Mouse (Mus musculus): Measurements from ENCODE around the gene Acad11. TPM values are rescaled to one million over a fixed set of nuclear protein-coding genes. Genes with fewer than 3 reads are reported as not detected.

The Acad11 gene
- polyA plus RNA-seq, 1 experiment from 2014 or later, result 10.3 TPM

DNA sequence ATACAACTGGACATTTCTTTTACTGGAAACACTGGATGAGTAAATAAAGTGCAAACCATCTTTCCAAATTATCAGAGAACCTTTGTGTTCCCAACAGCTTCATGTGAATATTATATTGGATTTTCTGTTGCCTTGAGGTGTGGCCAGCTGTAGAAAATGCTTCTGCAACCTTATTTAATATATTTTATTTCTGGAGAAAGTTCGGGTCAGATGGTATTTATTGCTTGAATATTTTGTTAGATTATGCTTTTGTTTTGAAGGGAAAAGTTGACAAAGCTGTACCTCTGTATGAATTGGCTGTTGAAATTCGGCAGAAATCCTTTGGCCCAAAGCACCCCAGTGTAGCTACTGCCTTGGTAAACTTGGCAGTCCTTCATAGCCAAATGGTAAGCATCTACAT is 22.8 kb upstream of the Acad11 start, which contains the start of gene Gm28305:
Gm28305 (plus strand) TSS at position 301 of the 400 bp plus-strand sequence.
- Histone ChIP-seq H3K27ac (no peak within 1 kb of the TSS), H3K27me3 (no peaks in the 10 kb centered on the region), H3K36me3 (peaks cover 15% of the 10 kb centered on the region; the same call in 1 of the 2 replicates), H3K9ac (no peak within 1 kb of the TSS), H3K4me1 (replicated peaks) (0 out of 2 replicates have a peak, but pooled peaks cover 3% of the 10 kb centered on the region), H3K9me3 (replicated peaks) (no peaks in the 10 kb centered on the region), H3K4me2 (no peak within 1 kb of the TSS), H3K4me3 (no peak within 1 kb of the TSS)
- ATAC-seq (replicated peaks; ENCODE audit: insufficient number of reproducible peaks, insufficient read depth, low FRiP score, low read depth), result no peak
- 65% methylated on average over 2 of the region's 2 CpGs for WGBS

DNA sequence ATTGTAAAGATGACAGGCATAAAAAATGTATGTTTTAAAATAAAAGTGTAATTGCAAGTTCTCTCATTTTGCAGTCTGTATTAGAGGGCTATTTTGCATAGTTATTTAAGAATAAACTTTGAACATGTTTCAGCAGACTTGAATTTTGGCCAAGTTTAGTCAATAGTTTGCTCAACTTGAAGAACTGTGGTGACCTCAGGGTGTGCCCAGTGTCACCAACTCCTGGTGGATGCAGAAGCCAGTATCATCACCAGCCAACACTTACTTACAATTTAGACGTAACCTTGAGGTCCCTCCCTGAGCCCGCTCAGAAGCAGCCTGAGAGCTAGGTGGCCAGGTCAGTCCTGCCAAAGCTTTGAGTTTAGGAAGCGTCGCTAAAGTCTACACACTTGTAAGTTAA is 19.5 kb upstream of the Acad11 start:
- Histone ChIP-seq H3K4me1 (replicated peaks) (no peaks in the 10 kb centered on the region), H3K27ac (no peak overlapping the region), H3K9ac (no peak overlapping the region), H3K27me3 (no peaks in the 10 kb centered on the region), H3K36me3 (peaks cover 35% of the 10 kb centered on the region), H3K4me3 (no peak overlapping the region), H3K9me3 (replicated peaks) (no peaks in the 10 kb centered on the region), H3K4me2 (no peak overlapping the region)
- ATAC-seq (replicated peaks; ENCODE audit: insufficient number of reproducible peaks, insufficient read depth, low FRiP score, low read depth), result no peak
- WGBS, result 81% methylated on average over 4 of the region's 4 CpGs

DNA sequence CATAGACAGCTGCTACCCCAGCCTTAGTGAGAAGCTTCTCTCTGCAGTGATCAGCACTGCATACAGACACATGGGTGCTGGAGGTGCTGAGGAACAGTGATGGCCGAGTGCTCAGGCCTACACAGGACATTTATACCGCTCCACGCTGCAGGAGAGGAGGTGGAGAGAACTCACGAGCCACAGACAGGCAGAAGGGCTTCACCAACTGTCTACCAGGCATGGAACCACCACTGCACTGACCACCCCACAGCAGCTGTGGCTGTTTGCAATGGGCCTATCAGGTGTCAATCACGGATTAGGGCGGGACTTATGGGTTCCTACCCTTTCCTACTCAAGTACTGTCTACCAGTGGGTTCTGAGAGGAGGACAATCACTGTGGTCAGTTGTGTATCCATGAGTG is 12.1 kb upstream of the Acad11 start:
- 95% methylated on average over 6 of the region's 6 CpGs for WGBS
- no peak for ATAC-seq (replicated peaks; ENCODE audit: insufficient number of reproducible peaks, insufficient read depth, low FRiP score, low read depth)
- no peak overlapping the region for H3K9ac ChIP-seq

DNA sequence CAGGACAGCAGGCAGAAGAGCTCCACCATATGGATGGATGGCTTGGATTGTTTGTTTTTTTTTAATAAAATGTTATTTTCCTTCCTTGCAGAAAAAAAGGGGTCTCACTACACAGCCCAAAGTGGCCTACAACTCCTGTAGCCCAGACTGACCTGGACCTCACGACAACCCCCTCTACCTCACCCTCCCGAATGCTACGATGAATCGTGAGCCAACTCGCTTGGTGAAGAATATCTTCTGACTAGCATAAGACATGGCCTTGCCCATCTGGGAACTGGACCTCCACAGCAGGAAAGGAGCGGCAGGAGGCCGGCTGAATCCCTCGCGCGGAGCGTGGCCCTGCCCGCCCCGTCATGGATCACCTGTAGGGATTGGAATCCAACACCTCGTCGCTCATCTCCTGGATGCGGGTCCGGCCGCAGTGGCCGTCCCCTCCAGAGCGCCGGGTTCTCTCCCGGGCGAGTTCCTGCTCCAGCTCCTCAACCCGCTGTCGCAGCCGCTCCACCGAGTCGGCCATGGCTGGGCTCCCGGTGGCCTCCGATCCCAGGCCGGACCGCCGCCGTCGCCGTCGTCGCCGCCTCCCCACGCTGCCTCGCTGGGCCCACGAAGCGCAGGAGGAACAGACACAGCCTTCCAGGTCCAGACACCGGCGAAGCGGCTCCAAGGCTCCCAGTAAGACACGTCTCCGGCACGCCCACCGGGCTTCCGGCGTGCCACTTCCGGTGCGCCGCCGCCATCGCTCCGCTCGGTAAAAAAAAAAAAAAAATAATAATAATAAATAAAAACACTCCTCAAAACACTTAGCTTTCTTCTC is 540 bp upstream of the Acad11 start, which contains the start of gene Uba5:
Uba5 (minus strand) TSS at position 705 of the 814 bp plus-strand sequence.
- peak within 1 kb of the TSS; percentile 84 for H3K4me3 ChIP-seq

More for the DNA sequence above, 12.1 kb upstream of the Acad11 start:
- H3K27ac ChIP-seq, result no peak overlapping the region
- H3K27me3 ChIP-seq, result no peaks in the 10 kb centered on the region
- H3K4me3 ChIP-seq, result no peak overlapping the region
- H3K4me2 ChIP-seq, result no peak overlapping the region
- H3K36me3 ChIP-seq, result peaks cover 95% of the 10 kb centered on the region
- H3K4me1 ChIP-seq (replicated peaks), result no peaks in the 10 kb centered on the region
- H3K9me3 ChIP-seq (replicated peaks), result no peaks in the 10 kb centered on the region

DNA sequence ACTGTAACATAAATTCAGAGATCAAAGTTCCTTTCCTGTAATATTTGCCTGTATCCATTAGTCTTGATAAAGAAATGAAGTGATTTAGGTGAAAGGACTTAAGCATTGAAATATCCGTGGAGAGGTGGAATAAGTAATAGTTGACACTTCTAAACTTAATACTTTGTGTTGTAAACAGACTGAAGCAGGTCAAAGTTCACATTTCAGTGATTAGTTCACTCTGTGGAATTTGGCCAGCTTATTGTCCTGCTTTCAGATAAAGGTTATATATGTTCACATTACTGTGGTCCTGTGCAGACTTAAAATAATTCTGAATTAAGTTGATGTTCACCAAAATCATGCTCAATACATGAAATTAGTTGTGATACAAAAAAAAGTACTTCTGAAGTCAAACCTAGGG is 1.4 kb downstream of the Acad11 start:
- ATAC-seq (replicated peaks; ENCODE audit: insufficient number of reproducible peaks, insufficient read depth, low FRiP score, low read depth), result no peak
- H3K27me3 ChIP-seq, result no peaks in the 10 kb centered on the region
- 21% methylated on average over 1 of the region's 1 CpGs for WGBS
- H3K4me1 ChIP-seq (replicated peaks), result peaks cover 19% of the 10 kb centered on the region
- H3K4me3 ChIP-seq, result no peak overlapping the region
- no peak overlapping the region for H3K4me2 ChIP-seq
- H3K9ac ChIP-seq, result no peak overlapping the region
- H3K36me3 ChIP-seq, result peaks cover 12% of the 10 kb centered on the region
- no peaks in the 10 kb centered on the region for H3K9me3 ChIP-seq (replicated peaks)
- no peak overlapping the region for H3K27ac ChIP-seq

More for the DNA sequence above, 540 bp upstream of the Acad11 start, which contains the start of gene Uba5:
- ATAC-seq (replicated peaks; ENCODE audit: insufficient number of reproducible peaks, insufficient read depth, low FRiP score, low read depth), result peak; percentile 76
- peak within 1 kb of the TSS; percentile 84 for H3K9ac ChIP-seq
- H3K4me1 ChIP-seq (replicated peaks), result peaks cover 19% of the 10 kb centered on the region
- H3K9me3 ChIP-seq (replicated peaks), result no peaks in the 10 kb centered on the region
- H3K27ac ChIP-seq, result peak within 1 kb of the TSS; percentile 78
- peak within 1 kb of the TSS; percentile 78 for H3K4me2 ChIP-seq
- peaks cover 20% of the 10 kb centered on the region for H3K36me3 ChIP-seq
- no peaks in the 10 kb centered on the region for H3K27me3 ChIP-seq
- WGBS, result under 1% methylated on average over 58 of the region's 59 CpGs

DNA sequence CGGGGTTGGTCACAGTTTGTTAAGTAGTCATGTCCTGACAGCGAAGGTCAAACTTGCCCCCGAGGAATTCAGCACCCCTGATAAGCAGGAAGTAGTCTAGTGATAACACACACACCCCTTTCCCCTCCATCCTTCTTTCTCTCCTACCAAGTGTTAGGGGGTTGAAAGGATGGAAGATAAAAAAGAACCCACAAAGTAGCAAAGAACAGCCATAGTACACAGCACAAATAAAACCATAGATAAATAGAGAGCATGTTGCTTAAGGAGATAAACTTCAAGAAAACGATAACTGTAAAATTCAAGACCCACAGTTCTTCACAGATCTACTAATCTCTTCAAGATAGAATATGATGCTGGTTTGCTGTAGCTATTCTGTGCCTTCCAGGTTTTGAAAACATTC is 7.1 kb downstream of the Acad11 start:
- Histone ChIP-seq H3K27ac (no peak overlapping the region), H3K9me3 (replicated peaks) (no peaks in the 10 kb centered on the region), H3K36me3 (no peaks in the 10 kb centered on the region), H3K9ac (no peak overlapping the region), H3K4me3 (no peak overlapping the region), H3K4me2 (no peak overlapping the region), H3K4me1 (replicated peaks) (no peaks in the 10 kb centered on the region), H3K27me3 (no peaks in the 10 kb centered on the region)
- ATAC-seq (replicated peaks; ENCODE audit: insufficient number of reproducible peaks, insufficient read depth, low FRiP score, low read depth), result no peak
- 37% methylated on average over 4 of the region's 4 CpGs for WGBS

DNA sequence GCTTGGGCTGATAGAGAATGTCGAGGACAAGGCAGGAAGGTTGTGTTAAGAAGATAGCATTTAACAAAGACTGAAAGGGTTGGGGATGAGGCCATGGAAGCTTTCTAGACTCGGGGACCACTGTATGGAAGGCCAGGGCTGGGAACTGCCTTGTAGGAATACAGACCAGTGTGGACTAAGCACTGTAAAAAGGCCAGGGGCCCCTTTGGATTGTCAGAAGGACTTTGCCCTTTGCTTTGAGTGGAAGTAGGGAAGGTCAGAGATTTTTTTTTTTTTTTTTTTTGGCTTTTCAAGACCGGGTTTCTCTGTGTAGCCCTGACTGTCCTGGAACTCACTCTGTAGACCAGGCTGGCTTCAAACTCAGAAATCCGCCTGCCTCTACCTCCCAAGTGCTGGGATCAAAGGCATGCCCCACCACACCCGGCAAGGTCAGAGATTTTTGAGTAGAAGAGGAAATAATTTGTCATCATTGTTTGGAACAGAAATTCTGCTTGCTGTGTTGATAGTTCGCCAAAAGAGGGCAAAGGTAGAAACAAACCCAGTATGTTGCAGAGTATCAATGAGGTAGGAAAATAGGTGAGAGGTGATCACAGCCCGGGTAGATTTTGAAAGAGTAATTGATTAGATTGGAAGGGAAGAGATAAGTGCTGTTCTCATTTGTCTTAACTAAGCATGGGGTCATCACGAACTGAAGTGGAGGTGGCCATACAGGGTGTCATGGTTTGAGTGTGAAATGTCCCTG is 7.9 kb downstream of the Acad11 start:
- WGBS, result 68% methylated on average over 8 of the region's 8 CpGs
- Histone ChIP-seq H3K4me1 (replicated peaks) (no peaks in the 10 kb centered on the region), H3K27ac (no peak overlapping the region), H3K27me3 (no peaks in the 10 kb centered on the region), H3K36me3 (no peaks in the 10 kb centered on the region), H3K9ac (no peak overlapping the region), H3K4me3 (no peak overlapping the region), H3K4me2 (no peak overlapping the region), H3K9me3 (replicated peaks) (no peaks in the 10 kb centered on the region)
- ATAC-seq (replicated peaks; ENCODE audit: insufficient number of reproducible peaks, insufficient read depth, low FRiP score, low read depth), result no peak

DNA sequence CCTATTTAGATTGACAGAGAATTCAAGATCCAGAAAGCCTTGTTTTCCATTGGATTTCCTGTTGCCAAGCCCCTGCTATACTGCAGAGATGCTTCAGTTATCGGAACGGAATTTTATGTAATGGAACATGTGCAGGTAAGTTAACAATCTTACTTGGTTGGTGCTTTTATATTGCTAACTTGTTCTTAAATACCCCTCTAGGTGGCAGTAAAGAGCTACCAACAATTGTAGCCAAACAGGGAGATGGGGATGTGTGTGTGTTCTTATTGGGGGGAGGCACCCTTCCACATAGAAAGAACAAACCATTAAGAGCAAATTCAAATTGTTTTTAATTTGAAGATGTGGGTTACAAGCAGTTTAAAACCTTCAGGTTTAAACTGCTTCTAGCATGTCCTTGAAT is 12.6 kb downstream of the Acad11 start:
- no peak for ATAC-seq (replicated peaks; ENCODE audit: insufficient number of reproducible peaks, insufficient read depth, low FRiP score, low read depth)
- Histone ChIP-seq H3K27me3 (no peaks in the 10 kb centered on the region), H3K4me2 (no peak overlapping the region), H3K27ac (no peak overlapping the region), H3K9me3 (replicated peaks) (no peaks in the 10 kb centered on the region), H3K9ac (no peak overlapping the region), H3K36me3 (no peaks in the 10 kb centered on the region), H3K4me1 (replicated peaks) (no peaks in the 10 kb centered on the region), H3K4me3 (no peak overlapping the region)
- 59% methylated on average over 2 of the region's 2 CpGs for WGBS

DNA sequence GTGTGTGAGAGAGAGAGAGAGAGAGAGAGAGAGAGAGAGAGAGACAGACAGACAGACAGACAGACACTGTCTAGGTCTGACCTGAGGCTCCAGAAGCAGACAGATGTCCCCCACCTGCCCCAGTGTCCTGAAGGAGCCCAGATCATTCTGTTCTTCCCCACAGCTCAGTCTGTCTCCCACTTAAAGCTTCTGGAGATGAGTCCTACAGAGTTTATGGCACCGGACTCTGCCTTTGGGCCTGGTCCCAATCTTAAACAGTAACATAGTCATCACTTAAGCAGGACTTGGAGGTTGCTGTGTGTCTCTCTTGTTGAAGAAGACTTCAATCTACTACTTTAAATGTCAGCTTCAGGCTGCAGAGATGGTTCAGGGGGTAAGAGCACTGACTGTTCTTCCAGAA is 15.6 kb downstream of the Acad11 start:
- Histone ChIP-seq H3K9ac (no peak overlapping the region), H3K9me3 (replicated peaks) (no peaks in the 10 kb centered on the region), H3K4me3 (no peak overlapping the region), H3K4me1 (replicated peaks) (no peaks in the 10 kb centered on the region), H3K4me2 (no peak overlapping the region), H3K27me3 (no peaks in the 10 kb centered on the region), H3K36me3 (peaks cover 10% of the 10 kb centered on the region; the same call in 1 of the 2 replicates), H3K27ac (no peak overlapping the region)
- 100% methylated on average over 1 of the region's 1 CpGs for WGBS
- no peak for ATAC-seq (replicated peaks; ENCODE audit: insufficient number of reproducible peaks, insufficient read depth, low FRiP score, low read depth)

DNA sequence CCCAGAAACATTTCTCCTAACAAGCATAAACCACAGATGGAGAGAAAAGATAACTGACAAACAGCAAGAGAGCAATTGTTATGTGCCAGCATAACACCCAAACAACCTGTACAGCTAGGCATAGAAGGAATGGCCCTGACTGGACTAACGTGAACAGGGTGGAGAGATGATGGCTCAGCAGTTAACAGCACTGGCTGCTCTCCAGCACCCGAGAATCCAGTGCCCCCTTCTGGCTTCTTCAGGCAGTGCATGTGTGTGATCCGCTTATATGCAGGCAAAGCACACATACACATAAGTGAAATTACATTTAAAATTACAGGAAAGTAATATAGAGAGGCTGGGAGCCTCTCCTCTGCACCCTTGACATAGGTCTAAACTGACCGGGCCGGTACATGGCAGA is 16.2 kb downstream of the Acad11 start:
- H3K9me3 ChIP-seq (replicated peaks), result no peaks in the 10 kb centered on the region
- H3K4me1 ChIP-seq (replicated peaks), result no peaks in the 10 kb centered on the region
- H3K27ac ChIP-seq, result no peak overlapping the region
- H3K36me3 ChIP-seq, result peaks cover 14% of the 10 kb centered on the region
- no peak overlapping the region for H3K4me3 ChIP-seq
- WGBS, result 53% methylated on average over 5 of the region's 5 CpGs
- H3K9ac ChIP-seq, result no peak overlapping the region
- no peak overlapping the region for H3K4me2 ChIP-seq
- no peaks in the 10 kb centered on the region for H3K27me3 ChIP-seq
- no peak for ATAC-seq (replicated peaks; ENCODE audit: insufficient number of reproducible peaks, insufficient read depth, low FRiP score, low read depth)

DNA sequence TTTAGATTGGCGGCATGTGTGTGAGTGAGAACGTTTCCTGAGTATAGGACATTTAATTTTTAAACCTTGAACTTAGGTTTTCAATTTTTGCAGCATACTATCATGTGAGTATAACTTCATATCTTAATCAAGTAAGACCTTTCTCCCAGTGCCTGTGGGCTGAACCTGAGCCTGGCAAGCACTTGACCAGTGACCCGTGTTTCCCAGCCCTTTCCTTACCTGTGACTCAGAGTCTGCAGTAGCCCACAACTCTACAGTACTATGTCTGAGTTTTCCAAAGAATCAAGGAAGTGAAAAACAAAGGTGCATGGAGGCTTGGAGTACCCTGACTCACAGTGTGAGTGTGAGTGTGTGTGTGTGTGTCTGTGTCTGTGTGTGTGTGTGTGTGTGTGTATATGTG is 16.9 kb downstream of the Acad11 start:
- H3K4me2 ChIP-seq, result no peak overlapping the region
- H3K9me3 ChIP-seq (replicated peaks), result no peaks in the 10 kb centered on the region
- no peak overlapping the region for H3K9ac ChIP-seq
- no peak overlapping the region for H3K27ac ChIP-seq
- 70% methylated on average over 3 of the region's 3 CpGs for WGBS
- ATAC-seq (replicated peaks; ENCODE audit: insufficient number of reproducible peaks, insufficient read depth, low FRiP score, low read depth), result no peak
- no peak overlapping the region for H3K4me3 ChIP-seq
- peaks cover 17% of the 10 kb centered on the region for H3K36me3 ChIP-seq
- H3K4me1 ChIP-seq (replicated peaks), result no peaks in the 10 kb centered on the region
- no peaks in the 10 kb centered on the region for H3K27me3 ChIP-seq

Measured in heart, embryonic 15.5 days (tissue).